Mouse (Mus musculus) heart, embryonic 14.5 days (tissue): Measurements from ENCODE around the gene Abhd16a. TPM values are rescaled to one million over a fixed set of nuclear protein-coding genes. Genes with fewer than 3 reads are reported as not detected.
A peak's percentile ranks its signal among the peaks of the same experiment; 100 is the strongest.

Experiments used
- ATAC-seq: fragments of 200-750 bp; cut with Nextera tagmentation; 2 replicates; pipeline ENCODE4 v1.8.0; 2017; ENCODE audit warnings: low read depth, moderate TSS enrichment; ENCODE audit not compliant: insufficient number of reproducible peaks, insufficient read depth, low FRiP score
- H3K27ac ChIP-seq, 2 experiments: fragments of 200-500 bp in 1 of 2; fragments of 300-500 bp in 1 of 2; sonication (generic) in 1 of 2; replicated peaks in 1 of 2; 2 replicates each; pipeline ENCODE4 v1.5.1; 2012 to 2014; ENCODE audit warnings: low read depth in 2 of 2, low read length in 2 of 2, control low read depth in 1 of 2, mild to moderate bottlenecking in 1 of 2, mixed read lengths in 1 of 2; ENCODE audit not compliant: control insufficient read depth in 1 of 2, insufficient read depth in 1 of 2
- H3K27me3 ChIP-seq: fragments of 300-500 bp; sonication (generic); 2 replicates; pipeline ENCODE4 v1.6.1; 2014; ENCODE audit warnings: mild to moderate bottlenecking, low read length, control low read depth; ENCODE audit not compliant: control insufficient read depth, insufficient read depth
- H3K36me3 ChIP-seq: fragments of 300-500 bp; sonication (generic); 2 replicates; pipeline ENCODE4 v1.6.1; 2014; ENCODE audit warnings: mild to moderate bottlenecking, control low read depth, low read length, mixed read lengths; ENCODE audit not compliant: control insufficient read depth, insufficient read depth
- H3K4me1 ChIP-seq, 2 experiments: fragments of 200-500 bp in 1 of 2; fragments of 300-500 bp in 1 of 2; sonication (generic) in 1 of 2; 2 replicates each; pipeline ENCODE4 v1.6.1; 2012 to 2014; ENCODE audit warnings: low read length in 2 of 2, control low read depth in 1 of 2, mixed read lengths in 1 of 2; ENCODE audit not compliant: control insufficient read depth in 2 of 2, insufficient read depth in 2 of 2
- H3K4me2 ChIP-seq: fragments of 300-500 bp; sonication (generic); 2 replicates; pipeline ENCODE4 v1.6.1; 2014; ENCODE audit warnings: mild to moderate bottlenecking, low read length
- H3K4me3 ChIP-seq, 2 experiments: fragments of 200-500 bp in 1 of 2; fragments of 300-500 bp in 1 of 2; sonication (generic) in 1 of 2; 2 replicates each; pipeline ENCODE4 v1.5.1; 2012 to 2014; ENCODE audit warnings: low read length in 2 of 2, mild to moderate bottlenecking in 2 of 2, control low read depth in 1 of 2, low read depth in 1 of 2, moderate library complexity in 1 of 2; ENCODE audit not compliant: control insufficient read depth in 1 of 2, insufficient read depth in 1 of 2
- H3K9ac ChIP-seq: fragments of 300-500 bp; sonication (generic); 2 replicates; pipeline ENCODE4 v1.6.1; 2014; ENCODE audit warnings: mild to moderate bottlenecking, low read length
- H3K9me3 ChIP-seq: fragments of 300-500 bp; sonication (generic); 2 replicates; pipeline ENCODE4 v1.6.1; 2016; ENCODE audit warnings: low read length, control low read depth; ENCODE audit not compliant: control insufficient read depth
- WGBS: fragments of 180-500 bp; shearing (Covaris S2); extraction: QIAGEN DNeasy Blood & Tissue Kit; methylation state at CpG from one replicate; pipeline ENCODE4 v1.1.7; 2014; 5-methylcytosine and 5-hydroxymethylcytosine counted together
- polyA plus RNA-seq: library from polyadenylated mRNA; unstranded; fragments of >200 nt; fragmentation: Nextera tagmentation; extraction: Ambion mirVana; gene quantifications from 2 replicates; pipeline ENCODE4 v1.2.1, GENCODE M21; 2014

Gene Abhd16a
- polyA plus RNA-seq, 1 experiment from 2014 or later: 64.5 TPM

- peaks cover 84% of the 10 kb centered on the region for H3K36me3 ChIP-seq
- no peak overlapping the region for H3K27ac ChIP-seq
- no peaks in the 10 kb centered on the region for H3K9me3 ChIP-seq
- no peaks in the 10 kb centered on the region for H3K27me3 ChIP-seq
- ATAC-seq: no peak
- peaks cover 5 to 10% of the 10 kb centered on the region in 2 experiments for H3K4me1 ChIP-seq
- no peak overlapping the region for H3K9ac ChIP-seq
- no peak overlapping the region for H3K4me3 ChIP-seq
- WGBS: 71% methylated on average over 15 of the region's 15 CpGs
- H3K4me2 ChIP-seq: no peak overlapping the region
Observed at GRCm38 (mm10) chr17:35094475-35095365, 5.7 kb downstream of the Abhd16a start.

- no peak for ATAC-seq
- Histone ChIP-seq H3K27me3 (no peaks in the 10 kb centered on the region), H3K27ac (no peak overlapping the region; a peak in 1 of 4 replicates), H3K36me3 (peaks cover 97% of the 10 kb centered on the region), H3K4me1 (no peaks in the 10 kb centered on the region), H3K4me3 (no peak overlapping the region), H3K9ac (peak overlapping the region; percentile 16; the same call in 1 of the 2 replicates), H3K9me3 (no peaks in the 10 kb centered on the region), H3K4me2 (no peak overlapping the region)
- WGBS: 83% methylated on average over 12 of the region's 12 CpGs
Observed at GRCm38 (mm10) chr17:35096597-35096996, 7.5 kb downstream of the Abhd16a start.

DNA sequence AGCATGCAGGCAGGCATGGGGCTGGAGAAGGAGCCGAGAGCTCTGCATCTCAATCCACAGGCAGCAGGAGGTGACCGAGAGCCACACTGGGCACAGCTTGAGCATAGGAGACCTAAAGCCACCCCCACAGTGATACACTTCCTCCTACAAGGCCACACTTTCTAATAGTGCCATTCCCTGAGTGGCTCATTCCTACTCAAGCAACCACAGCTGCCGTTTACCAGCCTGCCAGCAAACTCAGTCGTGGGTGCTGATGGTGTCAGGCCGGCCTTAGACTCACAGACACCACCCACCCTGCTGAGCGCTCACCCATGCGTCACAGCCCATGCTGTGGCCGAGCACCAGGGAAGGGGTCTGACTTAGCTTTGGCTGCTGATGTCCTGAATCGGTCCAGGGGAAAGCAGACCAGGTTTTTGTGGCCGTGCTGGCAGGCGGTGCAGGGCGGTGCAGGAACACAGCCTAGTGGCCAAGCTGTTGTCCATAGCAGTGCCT lies 8.1 kb downstream of the Abhd16a start:
- H3K4me3 ChIP-seq: no peak overlapping the region
- no peaks in the 10 kb centered on the region for H3K9me3 ChIP-seq
- 90% methylated on average over 12 of the region's 12 CpGs for WGBS
- no peak overlapping the region for H3K9ac ChIP-seq
- H3K36me3 ChIP-seq: peaks cover 98% of the 10 kb centered on the region
- no peak overlapping the region for H3K27ac ChIP-seq
- H3K4me2 ChIP-seq: no peak overlapping the region
- no peaks in the 10 kb centered on the region for H3K27me3 ChIP-seq
- H3K4me1 ChIP-seq: no peaks in the 10 kb centered on the region; a peak in 1 of 4 replicates
- no peak for ATAC-seq

- WGBS: 47% methylated on average over 10 of the region's 10 CpGs
- Histone ChIP-seq H3K4me1 (peaks cover 6 to 12% of the 10 kb centered on the region in 2 experiments; a peak in 3 of 4 replicates), H3K27me3 (no peaks in the 10 kb centered on the region), H3K9ac (no peak overlapping the region), H3K9me3 (no peaks in the 10 kb centered on the region), H3K36me3 (peaks cover 92% of the 10 kb centered on the region), H3K4me2 (no peak overlapping the region), H3K4me3 (no peak overlapping the region), H3K27ac (no peak overlapping the region)
- no peak for ATAC-seq
Observed at GRCm38 (mm10) chr17:35100196-35100765, 11.2 kb downstream of the Abhd16a start.

GRCm38 (mm10) chr17:35101161-35101560 lies 12.1 kb downstream of the Abhd16a start:
- 87% methylated on average over 11 of the region's 11 CpGs for WGBS
- H3K27me3 ChIP-seq: no peaks in the 10 kb centered on the region
- peaks cover 84% of the 10 kb centered on the region for H3K36me3 ChIP-seq

GRCm38 (mm10) chr17:35102299-35102698 lies 13.2 kb downstream of the Abhd16a start:
- H3K27me3 ChIP-seq: no peaks in the 10 kb centered on the region
- H3K4me1 ChIP-seq: peaks cover 7 to 12% of the 10 kb centered on the region in 2 experiments; a peak in 3 of 4 replicates
- no peak overlapping the region for H3K4me3 ChIP-seq
- no peak overlapping the region for H3K4me2 ChIP-seq
- 57% methylated on average over 8 of the region's 8 CpGs for WGBS
- ATAC-seq: no peak
- peaks cover 73% of the 10 kb centered on the region for H3K36me3 ChIP-seq
- H3K27ac ChIP-seq: no peak overlapping the region
- peak overlapping the region; percentile 10; the same call in 1 of the 2 replicates for H3K9ac ChIP-seq
- no peaks in the 10 kb centered on the region for H3K9me3 ChIP-seq

More at GRCm38 (mm10) chr17:35101161-35101560, 12.1 kb downstream of the Abhd16a start:
- Histone ChIP-seq H3K27ac (no peak overlapping the region), H3K4me2 (no peak overlapping the region), H3K9me3 (no peaks in the 10 kb centered on the region), H3K4me3 (no peak overlapping the region), H3K9ac (no peak overlapping the region), H3K4me1 (peaks cover 7 to 12% of the 10 kb centered on the region in 2 experiments; a peak in 3 of 4 replicates)
- ATAC-seq: no peak

GRCm38 (mm10) chr17:35103221-35103690 lies 14.2 kb downstream of the Abhd16a start:
- Histone ChIP-seq H3K27me3 (no peaks in the 10 kb centered on the region), H3K36me3 (peaks cover 64% of the 10 kb centered on the region), H3K4me2 (no peak overlapping the region), H3K9ac (no peak overlapping the region), H3K9me3 (no peaks in the 10 kb centered on the region), H3K4me3 (no peak overlapping the region), H3K27ac (no peak overlapping the region; a peak in 1 of 4 replicates), H3K4me1 (peaks cover 7 to 12% of the 10 kb centered on the region in 2 experiments; a peak in 3 of 4 replicates)
- 46% methylated on average over 6 of the region's 6 CpGs for WGBS
- no peak for ATAC-seq
